Mouse (Mus musculus): ENCODE results near the gene Kif3c. TPM values are rescaled to one million over a fixed set of nuclear protein-coding genes. Genes with fewer than 3 reads are reported as not detected.

Kif3c gene
- polyA plus RNA-seq, 2 experiments: 10.4 to 15.7 TPM

DNA sequence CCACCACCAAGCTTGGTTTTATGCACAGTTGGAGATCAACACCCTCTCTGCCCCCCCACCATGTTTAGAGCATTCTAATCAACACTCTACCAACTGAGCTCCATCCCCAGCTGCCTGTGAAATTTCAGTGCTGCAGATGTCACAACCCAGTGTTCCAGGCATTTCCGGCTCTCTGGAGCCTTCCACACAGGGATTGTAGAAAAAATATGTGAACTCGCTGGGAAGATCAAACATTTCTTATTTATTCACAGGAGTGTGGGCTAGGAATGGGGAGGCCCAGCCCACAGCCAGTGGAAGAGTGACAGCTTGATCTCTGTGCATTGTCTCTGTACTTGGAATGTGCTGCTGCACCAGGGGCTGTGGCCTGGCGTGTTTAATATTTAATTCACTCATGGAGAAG, 3.8 kb downstream of the Kif3c start:
- Histone ChIP-seq H3K9ac (ENCODE audit: low read depth, low read length, severe bottlenecking) (0 out of 2 replicates have a peak overlapping the region, but pooled peaks have one; percentile 5), H3K4me3 (replicated peaks; ENCODE audit: low read length) (no peak overlapping the region), H3K27me3 (ENCODE audit: control insufficient read depth, insufficient read depth, low read length) (no peaks in the 10 kb centered on the region), H3K4me1 (ENCODE audit: control insufficient read depth, insufficient read depth, low read length) (peaks cover 25% of the 10 kb centered on the region), H3K27ac (replicated peaks; ENCODE audit: low read depth, low read length) (no peak overlapping the region), H3K36me3 (ENCODE audit: control insufficient read depth, insufficient read depth, low read length) (peaks cover 10% of the 10 kb centered on the region), H3K4me2 (replicated peaks; ENCODE audit: low read depth, low read length, severe bottlenecking) (no peak overlapping the region), H3K9me3 (ENCODE audit: control insufficient read depth, low read length) (peaks cover 6% of the 10 kb centered on the region; the same call in 1 of the 2 replicates)
- no peak for DNase-seq (ENCODE audit: low spot score)
- no peak for ATAC-seq (ENCODE audit: low FRiP score, low read depth)
- WGBS: 59% methylated on average over 3 of the region's 3 CpGs
- no peak for TF ChIP-seq POLR2A (IDR thresholded peaks at IDR 0.05; ENCODE audit: borderline replicate concordance, extremely low read depth, insufficient read depth, insufficient read length)

DNA sequence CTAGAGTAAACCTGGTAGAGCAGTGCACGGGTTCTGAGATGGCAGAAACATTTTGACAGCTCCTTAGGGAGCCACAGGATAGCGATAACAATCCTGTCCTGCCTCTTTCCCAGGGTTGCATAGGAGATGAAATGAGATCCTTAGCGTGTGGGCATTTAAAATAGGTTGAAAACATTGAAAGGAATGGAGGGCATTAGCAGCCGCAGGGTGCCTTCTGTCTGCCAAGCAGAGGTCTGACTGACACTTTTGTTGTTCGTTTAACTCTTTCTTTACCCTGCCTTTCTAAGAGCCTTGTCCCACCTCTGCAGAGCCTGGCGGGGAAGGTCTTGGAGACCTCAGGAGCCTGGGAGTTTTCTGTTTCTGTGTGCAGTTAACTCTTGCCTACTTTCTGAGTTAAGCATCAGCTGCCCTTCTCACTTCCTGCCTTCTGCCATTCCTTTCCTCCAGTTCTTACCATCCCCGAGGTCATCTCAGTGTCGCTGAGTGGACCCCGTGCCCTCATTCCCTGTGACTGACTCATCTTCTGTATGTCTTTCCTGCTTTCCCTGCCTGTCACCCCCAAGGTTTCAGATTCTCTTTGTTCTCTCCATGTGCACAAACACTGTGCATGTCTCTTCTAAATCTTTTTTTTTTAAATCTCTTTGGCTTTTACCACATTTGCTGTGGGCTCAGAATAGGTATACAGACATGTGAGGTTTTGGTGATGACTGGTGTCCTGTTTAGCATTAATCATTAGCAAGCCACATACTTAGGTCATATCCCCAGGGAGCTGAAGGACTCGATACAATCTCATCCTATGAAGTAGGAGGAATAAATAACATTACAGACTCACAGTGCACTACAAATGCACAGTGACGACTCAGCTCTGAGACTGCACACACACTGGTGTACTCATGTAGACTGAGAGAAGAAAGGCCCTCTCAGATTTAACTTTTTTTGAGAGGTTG, 6.3 kb downstream of the Kif3c start:
- H3K4me3 ChIP-seq (replicated peaks; ENCODE audit: low read length): no peak overlapping the region
- peak overlapping the region; percentile 20 for H3K4me2 ChIP-seq (replicated peaks; ENCODE audit: low read depth, low read length, severe bottlenecking)
- H3K27me3 ChIP-seq (ENCODE audit: control insufficient read depth, insufficient read depth, low read length): no peaks in the 10 kb centered on the region
- no peak overlapping the region for H3K9ac ChIP-seq (ENCODE audit: low read depth, low read length, severe bottlenecking)
- TF ChIP-seq POLR2A (IDR thresholded peaks at IDR 0.05; ENCODE audit: borderline replicate concordance, extremely low read depth, insufficient read depth, insufficient read length): no peak
- DNase-seq (ENCODE audit: low spot score) (no peak), ATAC-seq (ENCODE audit: low FRiP score, low read depth) (no peak)
- H3K27ac ChIP-seq (replicated peaks; ENCODE audit: low read depth, low read length): no peak overlapping the region
- H3K9me3 ChIP-seq (ENCODE audit: control insufficient read depth, low read length): peaks cover 6% of the 10 kb centered on the region; the same call in 1 of the 2 replicates
- H3K4me1 ChIP-seq (ENCODE audit: control insufficient read depth, insufficient read depth, low read length): peaks cover 16% of the 10 kb centered on the region
- peaks cover 18% of the 10 kb centered on the region for H3K36me3 ChIP-seq (ENCODE audit: control insufficient read depth, insufficient read depth, low read length)
- 41% methylated on average over 11 of the region's 11 CpGs for whole genome bisulfite sequencing

DNA sequence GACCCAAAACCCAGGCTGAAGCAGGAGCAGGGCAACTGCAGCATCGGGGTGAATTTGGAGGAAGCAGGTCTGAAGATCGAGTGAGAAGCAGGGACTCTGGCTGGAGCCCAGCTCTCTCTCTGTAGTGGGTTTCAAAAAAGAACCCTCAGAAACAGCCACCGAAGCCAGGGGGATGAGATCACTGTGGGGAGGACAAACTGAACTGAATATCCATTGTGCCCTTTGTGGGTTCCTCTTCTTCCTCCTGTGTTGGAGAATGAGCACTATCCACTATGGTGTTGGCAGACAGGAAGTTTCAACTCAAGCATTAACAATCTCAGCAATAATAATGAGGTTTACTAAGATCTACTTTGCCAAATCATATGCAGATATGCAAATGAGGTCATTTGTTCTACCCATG, 7.1 kb downstream of the Kif3c start:
- H3K9me3 ChIP-seq (ENCODE audit: control insufficient read depth, low read length): peaks cover 6% of the 10 kb centered on the region; the same call in 1 of the 2 replicates
- no peaks in the 10 kb centered on the region for H3K27me3 ChIP-seq (ENCODE audit: control insufficient read depth, insufficient read depth, low read length)
- H3K4me1 ChIP-seq (ENCODE audit: control insufficient read depth, insufficient read depth, low read length): peaks cover 12% of the 10 kb centered on the region
- no peak for DNase-seq (ENCODE audit: low spot score)
- WGBS: 75% methylated on average over 3 of the region's 3 CpGs
- H3K4me2 ChIP-seq (replicated peaks; ENCODE audit: low read depth, low read length, severe bottlenecking): no peak overlapping the region
- H3K4me3 ChIP-seq (replicated peaks; ENCODE audit: low read length): no peak overlapping the region
- no peak overlapping the region for H3K9ac ChIP-seq (ENCODE audit: low read depth, low read length, severe bottlenecking)
- peaks cover 17% of the 10 kb centered on the region for H3K36me3 ChIP-seq (ENCODE audit: control insufficient read depth, insufficient read depth, low read length)
- TF ChIP-seq POLR2A (IDR thresholded peaks at IDR 0.05; ENCODE audit: borderline replicate concordance, extremely low read depth, insufficient read depth, insufficient read length): no peak
- no peak for ATAC-seq (ENCODE audit: low FRiP score, low read depth)
- no peak overlapping the region for H3K27ac ChIP-seq (replicated peaks; ENCODE audit: low read depth, low read length)

DNA sequence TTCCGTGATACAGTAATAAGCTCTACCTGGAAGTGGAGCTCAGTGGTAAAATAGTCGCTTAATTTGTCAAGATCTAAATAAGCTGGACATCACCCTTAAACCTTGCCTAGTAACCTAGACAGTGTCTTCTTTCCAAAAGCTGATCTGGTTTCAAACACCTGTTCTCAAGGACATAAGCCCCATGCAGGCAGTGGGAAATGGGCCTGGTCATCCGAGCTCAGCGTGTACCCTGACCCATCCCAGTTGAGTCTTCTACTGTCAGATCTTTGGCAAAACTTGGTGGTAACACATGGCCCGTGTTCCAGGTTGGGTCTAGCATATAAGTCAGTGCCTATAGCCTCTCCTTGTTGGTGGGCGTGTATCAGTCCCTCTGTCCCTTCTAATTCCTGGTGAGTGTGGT, 8.6 kb downstream of the Kif3c start:
- ATAC-seq (ENCODE audit: low FRiP score, low read depth) (no peak), DNase-seq (ENCODE audit: low spot score) (no peak)
- Histone ChIP-seq H3K27me3 (ENCODE audit: control insufficient read depth, insufficient read depth, low read length) (no peaks in the 10 kb centered on the region), H3K9ac (ENCODE audit: low read depth, low read length, severe bottlenecking) (no peak overlapping the region), H3K36me3 (ENCODE audit: control insufficient read depth, insufficient read depth, low read length) (peaks cover 8% of the 10 kb centered on the region), H3K27ac (replicated peaks; ENCODE audit: low read depth, low read length) (no peak overlapping the region), H3K4me1 (ENCODE audit: control insufficient read depth, insufficient read depth, low read length) (peaks cover 9% of the 10 kb centered on the region), H3K4me2 (replicated peaks; ENCODE audit: low read depth, low read length, severe bottlenecking) (no peak overlapping the region), H3K4me3 (replicated peaks; ENCODE audit: low read length) (no peak overlapping the region), H3K9me3 (ENCODE audit: control insufficient read depth, low read length) (no peaks in the 10 kb centered on the region)
- WGBS: 92% methylated on average over 6 of the region's 6 CpGs
- TF ChIP-seq POLR2A (IDR thresholded peaks at IDR 0.05; ENCODE audit: borderline replicate concordance, extremely low read depth, insufficient read depth, insufficient read length): no peak

DNA sequence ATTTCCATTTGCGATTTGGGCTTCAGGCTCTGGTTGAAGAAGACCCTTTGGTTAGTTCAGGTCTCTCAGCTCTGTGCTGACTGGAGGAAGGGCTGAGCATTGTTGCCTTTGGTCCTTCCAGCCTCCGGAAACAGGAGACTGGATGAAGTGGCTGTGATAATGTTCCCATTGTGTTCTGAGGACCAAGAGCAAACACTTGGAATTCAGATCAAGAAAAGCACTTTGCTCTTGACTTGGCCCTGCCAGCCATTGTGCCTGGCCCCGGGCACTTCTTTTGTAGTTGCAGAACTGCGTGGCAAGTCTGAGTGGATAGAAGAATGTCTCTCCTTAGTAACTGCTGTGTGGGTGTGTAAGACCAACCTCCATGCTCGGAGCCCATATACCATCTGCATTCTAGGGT, 9.6 kb downstream of the Kif3c start:
- ATAC-seq (ENCODE audit: low FRiP score, low read depth) (no peak), DNase-seq (ENCODE audit: low spot score) (no peak)
- no peak overlapping the region for H3K4me3 ChIP-seq (replicated peaks; ENCODE audit: low read length)
- H3K27ac ChIP-seq (replicated peaks; ENCODE audit: low read depth, low read length): no peak overlapping the region
- peaks cover 10% of the 10 kb centered on the region for H3K36me3 ChIP-seq (ENCODE audit: control insufficient read depth, insufficient read depth, low read length)
- WGBS: 92% methylated on average over 5 of the region's 5 CpGs
- no peak for TF ChIP-seq POLR2A (IDR thresholded peaks at IDR 0.05; ENCODE audit: borderline replicate concordance, extremely low read depth, insufficient read depth, insufficient read length)
- no peak overlapping the region for H3K4me2 ChIP-seq (replicated peaks; ENCODE audit: low read depth, low read length, severe bottlenecking)
- peaks cover 6% of the 10 kb centered on the region for H3K4me1 ChIP-seq (ENCODE audit: control insufficient read depth, insufficient read depth, low read length)
- H3K9me3 ChIP-seq (ENCODE audit: control insufficient read depth, low read length): no peaks in the 10 kb centered on the region
- no peak overlapping the region for H3K9ac ChIP-seq (ENCODE audit: low read depth, low read length, severe bottlenecking)
- no peaks in the 10 kb centered on the region for H3K27me3 ChIP-seq (ENCODE audit: control insufficient read depth, insufficient read depth, low read length)
